In genomic region chr12:86890796-86891301, GRCm38 (mm10) we compare ENCODE assay signal across 7 mouse cellular contexts. TPM values are rescaled to one million over a fixed set of nuclear protein-coding genes. Genes with fewer than 3 reads are reported as not detected.
DNase-seq lines count a peak whose midpoint lies in the region; ATAC-seq and TF ChIP-seq lines count a peak whose summit lies in the region.

No protein-coding gene starts in this region.

- ATAC-seq in forebrain, embryonic 11.5 days (replicated peaks; ENCODE audit: low FRiP score) = no peak
- ATAC-seq in midbrain, postnatal 0 days (ENCODE audit: low FRiP score) = no peak

- H3K4me2 ChIP-seq in forebrain, embryonic 11.5 days (ENCODE audit: low read depth, low read length, severe bottlenecking) = no peak overlapping the region; the same call in 1 of the 2 replicates
- peak overlapping the region; percentile 26; the same call in 1 of the 2 replicates for H3K4me2 ChIP-seq in midbrain, postnatal 0 days (ENCODE audit: low read depth, low read length, poor library complexity, severe bottlenecking)

- peak overlapping the region; percentile 43 for H3K9ac ChIP-seq in forebrain, embryonic 11.5 days (ENCODE audit: low read length)
- H3K9ac ChIP-seq in midbrain, postnatal 0 days (replicated peaks; ENCODE audit: low read length, poor library complexity, severe bottlenecking) = 0 out of 2 replicates have a peak overlapping the region, but pooled peaks have one; percentile 42

- DNase-seq in right cerebral cortex, postnatal 10 days (ENCODE audit: low spot score in 2 of 2) = peak; percentile 65 to 66
- DNase-seq in right cerebral cortex, postnatal 36 days (ENCODE audit: low spot score in 2 of 2) = no peak
- DNase-seq in forebrain, embryonic 11.5 days (ENCODE audit: low spot score) = no peak
- DNase-seq in kidney, postnatal 14 days = peak; percentile 56
- peak; percentile 79 for DNase-seq in midbrain, postnatal 0 days (ENCODE audit: low spot score)
- no peak for DNase-seq in c-Kit-positive CD71-positive TER-119-positive erythroid progenitor cells, embryonic 14.5 days (ENCODE audit: low spot score)
- DNase-seq in natural killer cell, adult 2 months (ENCODE audit: low spot score in 2 of 2) = no peak

- no peaks in the 10 kb centered on the region for H3K36me3 ChIP-seq in forebrain, embryonic 11.5 days (ENCODE audit: control insufficient read depth, insufficient read depth, low read length)
- H3K36me3 ChIP-seq in midbrain, postnatal 0 days (ENCODE audit: insufficient read depth, low read length) = no peaks in the 10 kb centered on the region

- H3K27ac ChIP-seq in forebrain, embryonic 11.5 days (ENCODE audit: low read depth, low read length) = peak overlapping the region; percentile 98
- peak overlapping the region; percentile 95 for H3K27ac ChIP-seq in midbrain, postnatal 0 days (ENCODE audit: low read depth, low read length)

- H3K27me3 ChIP-seq in forebrain, embryonic 11.5 days (ENCODE audit: control insufficient read depth, insufficient read depth, low read length) = no peaks in the 10 kb centered on the region
- H3K27me3 ChIP-seq in midbrain, postnatal 0 days (ENCODE audit: insufficient read depth, low read length) = no peaks in the 10 kb centered on the region

- peak; percentile 71 for TF ChIP-seq CTCF in midbrain, postnatal 0 days (IDR thresholded peaks at IDR 0.05)

- H3K9me3 ChIP-seq in forebrain, embryonic 11.5 days (ENCODE audit: control insufficient read depth, low read length) = no peaks in the 10 kb centered on the region
- no peaks in the 10 kb centered on the region for H3K9me3 ChIP-seq in midbrain, postnatal 0 days (ENCODE audit: low read length)

- 25% methylated on average over 8 of the region's 8 CpGs for WGBS in forebrain, embryonic 11.5 days
- WGBS in midbrain, postnatal 0 days = 14% methylated on average over 8 of the region's 8 CpGs

- peaks cover 75% of the 10 kb centered on the region for H3K4me1 ChIP-seq in forebrain, embryonic 11.5 days (replicated peaks; ENCODE audit: control insufficient read depth, insufficient read depth, low read length)
- H3K4me1 ChIP-seq in midbrain, postnatal 0 days (ENCODE audit: insufficient read depth, low read length) = peaks cover 57% of the 10 kb centered on the region

- H3K4me3 ChIP-seq in forebrain, embryonic 11.5 days (ENCODE audit: low read depth, low read length) = no peak overlapping the region
- no peak overlapping the region for H3K4me3 ChIP-seq in midbrain, postnatal 0 days (ENCODE audit: low read depth, low read length)

RNA-seq across cellular contexts. Expression of gene Irf2bpl, which starts 6.3 kb away (rescaled TPM):
- 40.3 and 42.7 TPM in 2 replicates for polyA plus RNA-seq in forebrain, embryonic 11.5 days (2014; fragmentation: Nextera tagmentation; extraction: Ambion mirVana)
- total RNA-seq in midbrain, postnatal 0 days (2014; rRNA removed) = 171 and 191 TPM in 2 replicates
- 74.2 and 86.2 TPM in 2 replicates for polyA plus RNA-seq in midbrain, postnatal 0 days (2015; fragmentation: Nextera tagmentation; extraction: Ambion mirVana)

RNA-seq across cellular contexts. Expression of gene Cipc, which starts 56.0 kb away (rescaled TPM):
- polyA plus RNA-seq in forebrain, embryonic 11.5 days (2014; fragmentation: Nextera tagmentation; extraction: Ambion mirVana) = 46.5 and 48.7 TPM in 2 replicates
- total RNA-seq in midbrain, postnatal 0 days (2014; rRNA removed) = 65.7 and 77.5 TPM in 2 replicates
- polyA plus RNA-seq in midbrain, postnatal 0 days (2015; fragmentation: Nextera tagmentation; extraction: Ambion mirVana) = 34.6 and 37.6 TPM in 2 replicates

Comparison
In these comparisons a context has a peak if more than half of its experiments do, and no peak if none do; other contexts are left out.
1. DNase-seq: peak in right cerebral cortex, postnatal 10 days (2 of 2), kidney, postnatal 14 days (single experiment) and midbrain, postnatal 0 days (single experiment); none in right cerebral cortex, postnatal 36 days (0 of 2), forebrain, embryonic 11.5 days (single experiment), c-Kit-positive CD71-positive TER-119-positive erythroid progenitor cells, embryonic 14.5 days (single experiment) and natural killer cell, adult 2 months (0 of 2).